Mouse (Mus musculus) CH12.LX (cell line): ENCODE measurements around the gene Klhl42. TPM values are rescaled to one million over a fixed set of nuclear protein-coding genes. Genes with fewer than 3 reads are reported as not detected.

ENCODE experiments used
- DNase-seq: peaks from one replicate; pipeline ENCODE4 v3.0.0-alpha.2; 2013; ENCODE audit errors: extremely low read depth
- H3K27ac ChIP-seq: 2 replicates; pipeline ENCODE4 v1.5.1; 2012; ENCODE audit warnings: low read depth, mild to moderate bottlenecking, control low read depth, moderate library complexity; ENCODE audit not compliant: insufficient read depth
- H3K27me3 ChIP-seq: replicated peaks from 2 replicates; pipeline ENCODE3; 2012; ENCODE audit warnings: inconsistent platforms
- H3K36me3 ChIP-seq, 2 experiments: replicated peaks in 1 of 2; 2 replicates each; pipeline versions ENCODE3 to v1.6.1; 2012; ENCODE audit warnings: inconsistent platforms in 1 of 2, low read length in 1 of 2, mild to moderate bottlenecking in 1 of 2, mixed read lengths in 1 of 2, moderate library complexity in 1 of 2; ENCODE audit not compliant: control insufficient read depth in 1 of 2, insufficient read depth in 1 of 2
- H3K4me1 ChIP-seq, 2 experiments: 2 replicates each; pipeline ENCODE4 v1.6.1; 2012; ENCODE audit warnings: inconsistent platforms in 1 of 2, moderate library complexity in 1 of 2; ENCODE audit not compliant: insufficient read depth in 2 of 2, control insufficient read depth in 1 of 2
- H3K4me2 ChIP-seq: 2 replicates; pipeline ENCODE4 v1.6.1; 2012; ENCODE audit warnings: low read depth, mild to moderate bottlenecking, control low read depth; ENCODE audit not compliant: poor library complexity, insufficient read depth, severe bottlenecking
- H3K4me3 ChIP-seq, 3 experiments: fragments of 150-350 bp in 1 of 3; sonication (generic) in 1 of 3; replicated peaks in 1 of 3; 2 replicates each; pipeline versions ENCODE3 to v1.5.1; 2011 to 2012; ENCODE audit warnings: low read depth in 2 of 3, low read length in 2 of 3, mild to moderate bottlenecking in 2 of 3, moderate library complexity in 2 of 3, control low read depth in 1 of 3, improper control_type of control experiment in 1 of 3, inconsistent platforms in 1 of 3, mixed read lengths in 1 of 3; ENCODE audit not compliant: poor library complexity in 1 of 3
- H3K79me2 ChIP-seq: replicated peaks from 2 replicates; pipeline ENCODE4 v1.6.1; 2012; ENCODE audit warnings: mild to moderate bottlenecking, moderate library complexity; ENCODE audit not compliant: control insufficient read depth, poor library complexity, insufficient read depth, severe bottlenecking; ENCODE audit errors: extremely low read depth
- H3K9ac ChIP-seq: 2 replicates; pipeline ENCODE4 v1.6.1; 2012; ENCODE audit warnings: low read depth, mild to moderate bottlenecking, control low read depth, moderate library complexity; ENCODE audit not compliant: insufficient read depth
- H3K9me3 ChIP-seq: replicated peaks from 2 replicates; pipeline ENCODE3; 2012; ENCODE audit warnings: low read length, inconsistent platforms, mixed read lengths
- CHD1 ChIP-seq: IDR thresholded peaks from 2 replicates; pipeline ENCODE4 v1.6.1; 2012; ENCODE audit warnings: low read depth, low read length, improper control_type of control experiment, inconsistent platforms
- E2F4 ChIP-seq: IDR thresholded peaks from 2 replicates; pipeline ENCODE4 v1.6.1; 2011; ENCODE audit warnings: low read depth, low read length, improper control_type of control experiment; ENCODE audit not compliant: insufficient replicate concordance
- ELF1 ChIP-seq: IDR thresholded peaks from 2 replicates; pipeline ENCODE4 v1.6.1; 2014; ENCODE audit warnings: low read depth, mild to moderate bottlenecking, inconsistent platforms, low read length, improper control_type of control experiment
- ETS1 ChIP-seq: conservative IDR thresholded peaks from 2 replicates; pipeline ENCODE4 v1.6.1; 2012; ENCODE audit warnings: low read depth, mild to moderate bottlenecking, inconsistent platforms, low read length, improper control_type of control experiment, moderate library complexity
- JUND ChIP-seq: conservative IDR thresholded peaks from 2 replicates; pipeline ENCODE4 v1.6.1; 2011; ENCODE audit warnings: low read depth, low read length, improper control_type of control experiment
- KAT2A ChIP-seq: IDR thresholded peaks from 2 replicates; pipeline ENCODE4 v1.6.1; 2012; ENCODE audit warnings: low read length, improper control_type of control experiment, inconsistent platforms; ENCODE audit not compliant: insufficient replicate concordance
- MAZ ChIP-seq: IDR thresholded peaks from 2 replicates; pipeline ENCODE4 v1.6.1; 2012; ENCODE audit warnings: low read depth, mild to moderate bottlenecking, inconsistent platforms, low read length, improper control_type of control experiment, moderate library complexity
- NELFE ChIP-seq: IDR thresholded peaks from 2 replicates; pipeline ENCODE4 v1.6.1; 2011; ENCODE audit warnings: low read depth, low read length, improper control_type of control experiment
- PAX5 ChIP-seq: IDR thresholded peaks from 2 replicates; pipeline ENCODE4 v1.6.1; 2012; ENCODE audit warnings: low read length, inconsistent platforms, mixed read lengths
- POLR2AphosphoS2 ChIP-seq: IDR thresholded peaks from 2 replicates; pipeline ENCODE4 v1.6.1; 2011; ENCODE audit warnings: low read depth, low read length, improper control_type of control experiment
- RAD21 ChIP-seq: IDR thresholded peaks from 2 replicates; pipeline ENCODE4 v1.6.1; 2011; ENCODE audit warnings: low read depth, mild to moderate bottlenecking, low read length, improper control_type of control experiment, moderate library complexity
- RCOR1 ChIP-seq: conservative IDR thresholded peaks from 2 replicates; pipeline ENCODE4 v1.6.1; 2012; ENCODE audit warnings: low read depth, mild to moderate bottlenecking, inconsistent platforms, low read length, improper control_type of control experiment
- ZC3H11A ChIP-seq: IDR thresholded peaks from 2 replicates; pipeline ENCODE4 v1.6.1; 2012; ENCODE audit warnings: low read depth, mild to moderate bottlenecking, inconsistent platforms, low read length, improper control_type of control experiment
- dilution Hi-C: fragments of 300-500 bp; cut with MboI; formaldehyde crosslinking; loops from 2 replicates; pipeline ENCODE4 v1.14.3; 2020; ENCODE audit warnings: low sequenced_read_pairs; ENCODE audit not compliant: extremely low pct_unique_long_range_greater_than_20kb, extremely low pct_ligation_motif_present
- in situ Hi-C: fragments of 300-500 bp; cut with MboI; formaldehyde crosslinking; loops from 3 replicates; pipeline ENCODE4 v1.14.3; 2019; ENCODE audit warnings: low sequenced_read_pairs, low pct_ligation_motif_present, low pct_unique_long_range_greater_than_20kb, mixed read lengths
- polyA plus RNA-seq: library from polyadenylated mRNA; unstranded; fragments of >175 nt; gene quantifications from 2 replicates; pipeline ENCODE4 v1.2.1, GENCODE M21; 2012; ENCODE audit warnings: low read depth; ENCODE audit not compliant: insufficient read length
- total RNA-seq, 2 experiments: library from RNA; depleted of rRNA; stranded (reverse); fragments of 300-350 nt in 1 of 2; fragments of >200 nt in 1 of 2; gene quantifications; 2 replicates each; pipeline ENCODE4 v1.2.3; 2012 to 2014

Gene Klhl42
- total and polyA plus RNA-seq, 3 experiments, result 2.7 to 7.4 (median 3.6) TPM

GRCm38 (mm10) chr6:147161818-147162584 lies 70.8 kb downstream of the Klhl42 start:
- H3K4me2 ChIP-seq, result no peak overlapping the region
- dilution Hi-C loops (no loop called here), in situ Hi-C loops (no loop called here)
- no peak overlapping the region for H3K9ac ChIP-seq
- no peaks in the 10 kb centered on the region for H3K36me3 ChIP-seq
- H3K9me3 ChIP-seq, result peaks cover 3% of the 10 kb centered on the region
- DNase-seq, result no peak
- no peaks in the 10 kb centered on the region for H3K4me1 ChIP-seq
- no peak overlapping the region for H3K27ac ChIP-seq
- H3K4me3 ChIP-seq, result no peak overlapping the region
- H3K27me3 ChIP-seq, result no peaks in the 10 kb centered on the region
- H3K79me2 ChIP-seq, result no peaks in the 10 kb centered on the region
- TF ChIP-seq ELF1 (no peak), KAT2A (no peak), RAD21 (no peak), ETS1 (no peak), CHD1 (no peak), RCOR1 (no peak), E2F4 (no peak), ZC3H11A (no peak), MAZ (no peak), PAX5 (no peak), JUND (no peak), NELFE (no peak), POLR2AphosphoS2 (no peak)
- TF ChIP-seq, all 38 proteins: peak for 0

Other genes starting within 250 kb of the Klhl42 start
- gene Smco2, start 241.3 kb upstream of the Klhl42 start, total RNA-seq (2012; rRNA removed), result not detected in 2 replicates
- not detected in 2 replicates for gene Smco2, start 241.3 kb upstream of the Klhl42 start, total RNA-seq (2014; rRNA removed)
- not detected in 2 replicates for gene Smco2, start 241.3 kb upstream of the Klhl42 start, polyA plus RNA-seq
- 20.9 and 23.4 TPM in 2 replicates for gene Ppfibp1, start 202.9 kb upstream of the Klhl42 start, total RNA-seq (2012; rRNA removed)
- 28.2 and 31.4 TPM in 2 replicates for gene Ppfibp1, start 202.9 kb upstream of the Klhl42 start, total RNA-seq (2014; rRNA removed)
- 28.2 and 33.1 TPM in 2 replicates for gene Ppfibp1, start 202.9 kb upstream of the Klhl42 start, polyA plus RNA-seq
- gene 1700034J05Rik, start 137.0 kb upstream of the Klhl42 start, total RNA-seq (2012; rRNA removed), result not detected in 2 replicates
- gene 1700034J05Rik, start 137.0 kb upstream of the Klhl42 start, total RNA-seq (2014; rRNA removed), result not detected in 2 replicates
- gene 1700034J05Rik, start 137.0 kb upstream of the Klhl42 start, polyA plus RNA-seq, result not detected in 2 replicates
- gene Rep15, start 58.8 kb upstream of the Klhl42 start, total RNA-seq (2012; rRNA removed), result 0.08 and 0.38 TPM in 2 replicates
- gene Rep15, start 58.8 kb upstream of the Klhl42 start, total RNA-seq (2014; rRNA removed), result not detected in 2 replicates
- 0.14 TPM in 1 of 2 replicates, not detected in the other for gene Rep15, start 58.8 kb upstream of the Klhl42 start, polyA plus RNA-seq
- gene Mrps35, start 48.6 kb upstream of the Klhl42 start, total RNA-seq (2012; rRNA removed), result 84.2 and 86.1 TPM in 2 replicates
- 36.6 and 58.4 TPM in 2 replicates for gene Mrps35, start 48.6 kb upstream of the Klhl42 start, total RNA-seq (2014; rRNA removed)
- gene Mrps35, start 48.6 kb upstream of the Klhl42 start, polyA plus RNA-seq, result 141 and 194 TPM in 2 replicates
- gene Mansc4, start 4.3 kb upstream of the Klhl42 start, total RNA-seq (2012; rRNA removed), result not detected in 2 replicates
- gene Mansc4, start 4.3 kb upstream of the Klhl42 start, total RNA-seq (2014; rRNA removed), result not detected in 2 replicates
- gene Mansc4, start 4.3 kb upstream of the Klhl42 start, polyA plus RNA-seq, result 0.20 TPM in 1 of 2 replicates, not detected in the other
- gene Pthlh, start 172.8 kb downstream of the Klhl42 start, total RNA-seq (2012; rRNA removed), result not detected in 2 replicates
- gene Pthlh, start 172.8 kb downstream of the Klhl42 start, total RNA-seq (2014; rRNA removed), result not detected in 2 replicates
- not detected in 2 replicates for gene Pthlh, start 172.8 kb downstream of the Klhl42 start, polyA plus RNA-seq